Mouse (Mus musculus) liver, adult 2 months (tissue): Measurements from ENCODE around the gene Prodh2.

Source experiments
- CTCF ChIP-seq: fragments of 200-500 bp; IDR thresholded peaks from 2 replicates; pipeline ENCODE4 v1.5.1; 2011; ENCODE audit warnings: low read depth, low read length, control low read depth
- POLR2A ChIP-seq: fragments of 200-500 bp; IDR thresholded peaks from 2 replicates; pipeline ENCODE4 v1.6.1; 2011; ENCODE audit warnings: low read length, control low read depth; ENCODE audit not compliant: insufficient read depth; ENCODE audit errors: extremely low read depth

- no peak for TF ChIP-seq POLR2A
- TF ChIP-seq CTCF = no peak
Observed at GRCm38 (mm10) chr7:30443696-30444095, 49.7 kb upstream of the Prodh2 start.
